Mouse (Mus musculus) neural tube, embryonic 12.5 days (tissue): ENCODE measurements around the gene Mfrp. TPM values are rescaled to one million over a fixed set of nuclear protein-coding genes. Genes with fewer than 3 reads are reported as not detected.

ENCODE experiments used
- ATAC-seq: fragments of 200-750 bp; cut with Nextera tagmentation; 2 replicates; pipeline ENCODE4 v1.8.0; 2017; ENCODE audit warnings: low read depth, mild to moderate bottlenecking, moderate TSS enrichment, moderate library complexity; ENCODE audit not compliant: low FRiP score
- H3K27ac ChIP-seq: fragments of 300-500 bp; sonication (generic); 2 replicates; pipeline ENCODE4 v1.5.1; 2016
- H3K27me3 ChIP-seq: fragments of 300-500 bp; sonication (generic); replicated peaks from 2 replicates; pipeline ENCODE4 v1.6.1; 2016; ENCODE audit warnings: mild to moderate bottlenecking
- H3K36me3 ChIP-seq: fragments of 300-500 bp; sonication (generic); 2 replicates; pipeline ENCODE4 v1.6.1; 2016; ENCODE audit warnings: mild to moderate bottlenecking
- H3K4me1 ChIP-seq: fragments of 300-500 bp; sonication (generic); 2 replicates; pipeline ENCODE4 v1.6.1; 2016
- H3K4me2 ChIP-seq: fragments of 300-500 bp; sonication (generic); replicated peaks from 2 replicates; pipeline ENCODE4 v1.6.1; 2016; ENCODE audit warnings: mild to moderate bottlenecking
- H3K4me3 ChIP-seq: fragments of 300-500 bp; sonication (generic); 2 replicates; pipeline ENCODE4 v1.5.1; 2016
- H3K9ac ChIP-seq: fragments of 300-500 bp; sonication (generic); 2 replicates; pipeline ENCODE4 v1.6.1; 2016; ENCODE audit warnings: mild to moderate bottlenecking
- H3K9me3 ChIP-seq: fragments of 300-500 bp; sonication (generic); 2 replicates; pipeline ENCODE4 v1.6.1; 2016; ENCODE audit warnings: mild to moderate bottlenecking
- WGBS: fragments of 180-500 bp; shearing (Covaris S2); methylation state at CpG from one replicate; pipeline ENCODE4 v1.1.7; 2016; 5-methylcytosine and 5-hydroxymethylcytosine counted together
- polyA plus RNA-seq: library from polyadenylated mRNA; unstranded; fragments of >200 nt; fragmentation: Nextera tagmentation; extraction: Ambion mirVana; gene quantifications from 2 replicates; pipeline ENCODE4 v1.2.1, GENCODE M21; 2016

Gene Mfrp
- polyA plus RNA-seq: 0.18 TPM in 1 of 2 replicates, not detected in the other

GRCm38 (mm10) chr9:44101490-44101889 lies at the start of gene Mfrp:
Gene Mfrp (plus strand): TSS chr9:44101729.
- 73% methylated on average over 9 of the region's 9 CpGs for WGBS
- H3K9ac ChIP-seq: no peak within 1 kb of the TSS
- ATAC-seq: no peak
- H3K4me1 ChIP-seq: peaks cover under 1% of the 10 kb centered on the region; the same call in 1 of the 2 replicates
- no peak within 1 kb of the TSS for H3K27ac ChIP-seq
- no peaks in the 10 kb centered on the region for H3K9me3 ChIP-seq
- peaks cover 13% of the 10 kb centered on the region; the same call in 1 of the 2 replicates for H3K36me3 ChIP-seq
- H3K4me3 ChIP-seq: no peak within 1 kb of the TSS
- no peak within 1 kb of the TSS for H3K4me2 ChIP-seq
- H3K27me3 ChIP-seq: no peaks in the 10 kb centered on the region

DNA sequence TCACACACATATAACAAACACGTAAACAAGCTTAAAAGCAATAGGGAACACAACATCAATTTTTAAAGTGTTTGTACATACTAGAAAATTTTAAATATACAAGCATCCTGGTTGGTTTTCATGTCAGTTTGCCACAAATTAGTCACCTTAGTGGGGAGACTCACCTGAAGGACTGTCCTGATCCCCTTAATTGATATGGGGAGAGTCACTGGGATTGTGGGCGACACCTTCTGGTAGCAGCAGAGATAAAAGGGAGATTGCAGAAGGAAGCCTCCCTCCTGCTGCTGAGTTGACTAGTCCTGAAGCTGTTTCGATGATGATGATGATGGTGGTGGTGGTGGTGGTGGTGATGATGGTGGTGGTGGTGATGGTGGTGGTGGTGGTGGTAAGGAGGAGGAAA lies 48.7 kb upstream of the Mfrp start:
- Histone ChIP-seq H3K9me3 (no peaks in the 10 kb centered on the region; the same call in 1 of the 2 replicates), H3K4me2 (no peak overlapping the region), H3K27me3 (no peaks in the 10 kb centered on the region), H3K36me3 (no peaks in the 10 kb centered on the region), H3K9ac (no peak overlapping the region), H3K27ac (no peak overlapping the region), H3K4me3 (no peak overlapping the region), H3K4me1 (no peaks in the 10 kb centered on the region)
- no peak for ATAC-seq
- 66% methylated on average over 3 of the region's 3 CpGs for WGBS

DNA sequence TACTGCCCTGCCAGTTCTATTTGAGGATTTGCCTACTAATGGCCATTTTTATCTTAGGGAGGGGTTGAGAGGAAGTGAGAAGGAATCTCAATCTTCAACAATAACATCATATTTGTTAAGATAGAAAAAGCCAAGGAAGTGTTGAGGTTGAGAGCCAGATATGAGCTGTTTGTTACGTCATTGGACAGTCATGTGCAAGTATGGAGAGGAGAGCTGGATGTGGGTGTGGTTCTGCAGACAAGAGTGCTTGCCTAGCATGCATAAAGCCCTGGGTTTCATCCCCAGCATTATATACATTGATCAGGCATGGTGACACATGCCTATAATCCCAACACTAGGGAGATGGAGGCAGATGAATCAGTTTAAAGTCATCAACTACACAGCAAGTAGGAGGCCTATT lies 47.6 kb upstream of the Mfrp start:
- ATAC-seq: no peak
- H3K4me1 ChIP-seq: no peaks in the 10 kb centered on the region

GRCm38 (mm10) chr9:44058606-44059005 lies 42.9 kb upstream of the Mfrp start:
- WGBS: 89% methylated on average over 6 of the region's 6 CpGs
- H3K9ac ChIP-seq: no peak overlapping the region
- no peaks in the 10 kb centered on the region for H3K27me3 ChIP-seq
- no peaks in the 10 kb centered on the region for H3K4me1 ChIP-seq
- H3K36me3 ChIP-seq: no peaks in the 10 kb centered on the region
- H3K9me3 ChIP-seq: no peaks in the 10 kb centered on the region; the same call in 1 of the 2 replicates
- no peak overlapping the region for H3K4me2 ChIP-seq
- no peak for ATAC-seq
- H3K4me3 ChIP-seq: no peak overlapping the region
- no peak overlapping the region for H3K27ac ChIP-seq

More for the DNA sequence above, 47.6 kb upstream of the Mfrp start:
- H3K9ac ChIP-seq: no peak overlapping the region
- H3K36me3 ChIP-seq: no peaks in the 10 kb centered on the region
- H3K9me3 ChIP-seq: no peaks in the 10 kb centered on the region; the same call in 1 of the 2 replicates
- WGBS: 68% methylated on average over 1 of the region's 1 CpGs
- H3K4me2 ChIP-seq: no peak overlapping the region
- no peaks in the 10 kb centered on the region for H3K27me3 ChIP-seq
- H3K27ac ChIP-seq: no peak overlapping the region
- H3K4me3 ChIP-seq: no peak overlapping the region

DNA sequence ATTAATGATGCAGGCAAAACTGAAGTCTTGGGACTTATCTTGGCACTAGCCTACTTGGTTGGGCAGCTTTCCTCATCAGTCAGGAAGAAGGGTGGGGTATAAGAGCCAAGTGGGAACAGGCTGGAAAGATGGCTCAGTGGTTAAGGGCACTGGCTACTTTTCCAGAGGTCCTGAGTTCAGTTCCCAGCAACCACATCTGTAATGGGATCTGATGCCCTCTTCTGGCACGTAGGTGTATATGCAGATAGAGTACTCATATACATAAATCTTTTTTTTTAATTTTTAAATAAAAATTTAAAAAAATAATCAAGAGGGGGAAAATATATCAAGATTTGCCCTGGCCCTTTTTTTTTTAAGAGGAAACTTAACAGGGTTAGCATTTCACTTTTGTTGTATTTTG lies 36.4 kb upstream of the Mfrp start:
- Histone ChIP-seq H3K4me2 (no peak overlapping the region), H3K27me3 (no peaks in the 10 kb centered on the region), H3K4me1 (peaks cover 10% of the 10 kb centered on the region), H3K36me3 (no peaks in the 10 kb centered on the region), H3K9me3 (no peaks in the 10 kb centered on the region), H3K4me3 (no peak overlapping the region), H3K27ac (no peak overlapping the region), H3K9ac (no peak overlapping the region)
- WGBS: 41% methylated on average over 1 of the region's 1 CpGs
- no peak for ATAC-seq

GRCm38 (mm10) chr9:44066785-44067225 lies 34.7 kb upstream of the Mfrp start, which contains the start of gene Usp2:
Gene Usp2 (plus strand): TSS chr9:44067021.
- H3K9me3 ChIP-seq: no peaks in the 10 kb centered on the region
- H3K4me2 ChIP-seq: peak within 1 kb of the TSS; percentile 79
- no peak within 1 kb of the TSS for H3K27ac ChIP-seq
- H3K4me1 ChIP-seq: peaks cover 24% of the 10 kb centered on the region
- ATAC-seq: peak; percentile 96
- H3K9ac ChIP-seq: peak within 1 kb of the TSS; percentile 48
- peak within 1 kb of the TSS; percentile 43 for H3K4me3 ChIP-seq
- WGBS: under 1% methylated on average over 38 of the region's 38 CpGs
- H3K27me3 ChIP-seq: no peaks in the 10 kb centered on the region
- no peaks in the 10 kb centered on the region for H3K36me3 ChIP-seq

GRCm38 (mm10) chr9:44067241-44067959 lies 34.1 kb upstream of the Mfrp start:
- Histone ChIP-seq H3K4me1 (peaks cover 30% of the 10 kb centered on the region), H3K27ac (no peak overlapping the region), H3K9me3 (no peaks in the 10 kb centered on the region), H3K27me3 (no peaks in the 10 kb centered on the region), H3K4me2 (peak overlapping the region; percentile 79), H3K36me3 (no peaks in the 10 kb centered on the region), H3K9ac (peak overlapping the region; percentile 48), H3K4me3 (peak overlapping the region; percentile 43)
- ATAC-seq: peak; percentile 53
- 10% methylated on average over 15 of the region's 15 CpGs for WGBS

- 83% methylated on average over 6 of the region's 6 CpGs for WGBS
- H3K4me3 ChIP-seq: no peak overlapping the region
- no peak overlapping the region for H3K27ac ChIP-seq
- ATAC-seq: no peak
- H3K4me1 ChIP-seq: peaks cover 35% of the 10 kb centered on the region
- H3K9ac ChIP-seq: no peak overlapping the region
- H3K36me3 ChIP-seq: no peaks in the 10 kb centered on the region
- H3K4me2 ChIP-seq: no peak overlapping the region; the same call in 1 of the 2 replicates
- no peaks in the 10 kb centered on the region for H3K27me3 ChIP-seq
- H3K9me3 ChIP-seq: no peaks in the 10 kb centered on the region
Observed at GRCm38 (mm10) chr9:44067960-44068330, 33.6 kb upstream of the Mfrp start.

- peaks cover 42% of the 10 kb centered on the region for H3K4me1 ChIP-seq
- H3K27me3 ChIP-seq: no peaks in the 10 kb centered on the region
- no peak overlapping the region for H3K4me3 ChIP-seq
- 37% methylated on average over 7 of the region's 7 CpGs for WGBS
- no peak overlapping the region for H3K9ac ChIP-seq
- H3K27ac ChIP-seq: no peak overlapping the region
- H3K9me3 ChIP-seq: no peaks in the 10 kb centered on the region
- no peaks in the 10 kb centered on the region for H3K36me3 ChIP-seq
- no peak overlapping the region for H3K4me2 ChIP-seq
- ATAC-seq: no peak
Observed at GRCm38 (mm10) chr9:44069252-44069651, 32.3 kb upstream of the Mfrp start.

GRCm38 (mm10) chr9:44070113-44070843 lies 31.3 kb upstream of the Mfrp start:
- Histone ChIP-seq H3K4me1 (peaks cover 42% of the 10 kb centered on the region), H3K4me2 (peak overlapping the region; percentile 20; the same call in 1 of the 2 replicates)

DNA sequence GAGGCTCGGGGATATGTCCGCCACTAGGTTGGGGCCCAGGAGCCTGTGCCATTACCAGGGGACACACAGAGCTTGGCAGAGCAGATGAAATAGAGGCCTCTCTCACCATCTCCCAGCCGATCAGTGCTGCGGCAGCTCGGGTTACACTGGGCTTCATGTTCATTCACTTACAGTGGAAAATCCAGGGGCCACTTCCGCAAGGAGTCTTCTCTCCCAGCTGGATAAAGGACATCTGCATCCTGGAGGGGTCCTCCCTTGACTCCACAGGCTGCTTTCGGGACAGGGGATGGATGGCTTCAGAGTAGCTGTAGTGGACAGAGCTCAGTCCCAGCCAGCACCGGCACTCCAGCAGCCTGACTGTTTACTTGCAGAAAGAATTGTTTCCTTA lies 30.7 kb upstream of the Mfrp start:
- 30% methylated on average over 8 of the region's 8 CpGs for WGBS
- no peak for ATAC-seq
- H3K4me2 ChIP-seq: peak overlapping the region; percentile 20; the same call in 1 of the 2 replicates
- no peak overlapping the region for H3K9ac ChIP-seq
- peaks cover 42% of the 10 kb centered on the region for H3K4me1 ChIP-seq
- no peaks in the 10 kb centered on the region for H3K27me3 ChIP-seq
- H3K4me3 ChIP-seq: no peak overlapping the region
- H3K9me3 ChIP-seq: no peaks in the 10 kb centered on the region
- no peak overlapping the region for H3K27ac ChIP-seq
- no peaks in the 10 kb centered on the region for H3K36me3 ChIP-seq

More at GRCm38 (mm10) chr9:44070113-44070843, 31.3 kb upstream of the Mfrp start:
- no peak for ATAC-seq
- H3K4me3 ChIP-seq: no peak overlapping the region
- H3K9me3 ChIP-seq: no peaks in the 10 kb centered on the region
- no peaks in the 10 kb centered on the region for H3K27me3 ChIP-seq
- 72% methylated on average over 14 of the region's 14 CpGs for WGBS
- no peak overlapping the region for H3K27ac ChIP-seq
- no peaks in the 10 kb centered on the region for H3K36me3 ChIP-seq
- H3K9ac ChIP-seq: no peak overlapping the region

DNA sequence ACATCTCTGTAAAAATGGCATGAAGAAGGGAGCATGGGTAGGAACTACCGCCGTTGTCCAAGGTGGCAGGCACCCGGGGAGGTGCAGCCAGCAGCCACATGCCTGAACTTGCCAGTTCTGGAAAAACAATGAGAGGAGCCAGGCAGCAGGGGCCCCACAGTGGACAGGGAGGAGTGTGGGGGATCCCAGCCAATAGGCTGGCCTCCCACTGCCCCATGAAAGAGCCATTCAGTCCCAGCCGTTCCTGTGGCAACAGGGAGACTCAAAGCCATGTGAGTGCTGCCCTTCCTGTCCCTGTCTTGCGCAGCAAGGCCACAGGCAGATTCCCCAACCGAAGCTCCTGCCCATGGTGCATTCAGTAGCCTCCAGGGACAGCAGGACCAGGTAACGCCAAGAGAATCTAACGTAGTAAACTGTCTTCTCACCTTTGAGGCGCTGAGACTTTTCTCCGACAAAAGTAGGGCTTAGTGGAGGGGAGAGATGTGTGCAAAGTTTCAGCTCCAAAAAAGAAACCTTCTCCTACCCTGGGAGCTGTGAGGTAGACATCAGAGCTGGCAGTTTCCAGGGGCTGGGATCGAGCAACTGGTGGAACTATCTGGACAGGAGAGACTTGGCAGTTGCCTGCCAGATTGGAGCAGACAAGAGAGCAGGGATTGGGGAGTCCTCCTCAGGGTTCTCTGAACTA lies 29.5 kb upstream of the Mfrp start:
- H3K9ac ChIP-seq: 0 out of 2 replicates have a peak overlapping the region, but pooled peaks have one; percentile 17
- H3K4me2 ChIP-seq: peak overlapping the region; percentile 48
- peak; percentile 74 for ATAC-seq
- no peak overlapping the region for H3K27ac ChIP-seq
- no peaks in the 10 kb centered on the region for H3K9me3 ChIP-seq
- no peaks in the 10 kb centered on the region for H3K36me3 ChIP-seq
- 17% methylated on average over 11 of the region's 11 CpGs for WGBS
- H3K27me3 ChIP-seq: no peaks in the 10 kb centered on the region
- H3K4me3 ChIP-seq: no peak overlapping the region
- peaks cover 44% of the 10 kb centered on the region for H3K4me1 ChIP-seq
